Mouse (Mus musculus) forebrain, embryonic 13.5 days (tissue): ENCODE results near the gene Gm10260. TPM values are rescaled to one million over a fixed set of nuclear protein-coding genes. Genes with fewer than 3 reads are reported as not detected.

Source experiments
- ATAC-seq: fragments of 200-750 bp; cut with Nextera tagmentation; 2 replicates; pipeline ENCODE4 v1.8.0; 2017
- H3K27ac ChIP-seq: fragments of 300-500 bp; sonication (generic); 2 replicates; pipeline ENCODE4 v1.5.1; 2015; ENCODE audit warnings: inconsistent platforms, mild to moderate bottlenecking, moderate library complexity
- H3K27me3 ChIP-seq: fragments of 300-500 bp; sonication (generic); 2 replicates; pipeline ENCODE4 v1.6.1; 2015; ENCODE audit warnings: mild to moderate bottlenecking, inconsistent platforms
- H3K36me3 ChIP-seq: fragments of 300-500 bp; sonication (generic); 2 replicates; pipeline ENCODE4 v1.6.1; 2015; ENCODE audit warnings: mild to moderate bottlenecking, inconsistent platforms; ENCODE audit not compliant: poor library complexity, severe bottlenecking
- H3K4me1 ChIP-seq: fragments of 300-500 bp; sonication (generic); 2 replicates; pipeline ENCODE4 v1.6.1; 2015; ENCODE audit warnings: inconsistent platforms
- H3K4me2 ChIP-seq: fragments of 300-500 bp; sonication (generic); 2 replicates; pipeline ENCODE4 v1.6.1; 2015; ENCODE audit warnings: inconsistent platforms, mild to moderate bottlenecking, moderate library complexity
- H3K4me3 ChIP-seq: fragments of 300-500 bp; sonication (generic); 2 replicates; pipeline ENCODE4 v1.5.1; 2015; ENCODE audit warnings: mild to moderate bottlenecking, inconsistent platforms
- H3K9ac ChIP-seq: fragments of 300-500 bp; sonication (generic); 2 replicates; pipeline ENCODE4 v1.6.1; 2015; ENCODE audit warnings: mild to moderate bottlenecking, inconsistent platforms
- H3K9me3 ChIP-seq: fragments of 300-500 bp; sonication (generic); replicated peaks from 2 replicates; pipeline ENCODE4 v1.6.1; 2016; ENCODE audit warnings: inconsistent platforms
- WGBS: fragments of 180-500 bp; shearing (Covaris S2); methylation state at CpG from one replicate; pipeline ENCODE4 v1.1.7; 2015; 5-methylcytosine and 5-hydroxymethylcytosine counted together
- polyA plus RNA-seq: library from polyadenylated mRNA; unstranded; fragments of >200 nt; fragmentation: Nextera tagmentation; extraction: Ambion mirVana; gene quantifications from 2 replicates; pipeline ENCODE4 v1.2.1, GENCODE M21; 2015

Gene Gm10260
- 2.2 and 3.4 TPM in 2 replicates for polyA plus RNA-seq

GRCm38 (mm10) chr13:97760532-97760931, at the start of gene Gm10260:
Gene Gm10260 (minus strand): TSS chr13:97760632.
- no peak within 1 kb of the TSS for H3K4me2 ChIP-seq
- H3K4me1 ChIP-seq, result peaks cover 32% of the 10 kb centered on the region
- no peak within 1 kb of the TSS for H3K4me3 ChIP-seq
- no peaks in the 10 kb centered on the region for H3K36me3 ChIP-seq
- WGBS, result 97% methylated on average over 11 of the region's 11 CpGs
- no peak within 1 kb of the TSS for H3K9ac ChIP-seq
- no peaks in the 10 kb centered on the region for H3K27me3 ChIP-seq
- no peak for ATAC-seq
- H3K9me3 ChIP-seq, result no peaks in the 10 kb centered on the region
- no peak within 1 kb of the TSS for H3K27ac ChIP-seq

GRCm38 (mm10) chr13:97809828-97810227, 49.4 kb upstream of the Gm10260 start:
- H3K4me2 ChIP-seq, result no peak overlapping the region
- WGBS, result 93% methylated on average over 4 of the region's 4 CpGs
- H3K36me3 ChIP-seq, result no peaks in the 10 kb centered on the region
- H3K4me3 ChIP-seq, result no peak overlapping the region
- H3K27me3 ChIP-seq, result no peaks in the 10 kb centered on the region
- H3K9ac ChIP-seq, result no peak overlapping the region
- no peak overlapping the region for H3K27ac ChIP-seq
- no peak for ATAC-seq
- H3K4me1 ChIP-seq, result no peaks in the 10 kb centered on the region
- no peaks in the 10 kb centered on the region for H3K9me3 ChIP-seq

GRCm38 (mm10) chr13:97805907-97806306, 45.5 kb upstream of the Gm10260 start:
- 89% methylated on average over 9 of the region's 9 CpGs for WGBS
- no peak overlapping the region for H3K27ac ChIP-seq
- H3K36me3 ChIP-seq, result no peaks in the 10 kb centered on the region
- no peak overlapping the region for H3K4me2 ChIP-seq
- H3K27me3 ChIP-seq, result no peaks in the 10 kb centered on the region
- no peak for ATAC-seq
- no peak overlapping the region for H3K4me3 ChIP-seq
- peaks cover 5% of the 10 kb centered on the region for H3K4me1 ChIP-seq
- H3K9ac ChIP-seq, result no peak overlapping the region
- H3K9me3 ChIP-seq, result no peaks in the 10 kb centered on the region

- H3K27ac ChIP-seq, result no peak overlapping the region
- H3K4me2 ChIP-seq, result no peak overlapping the region
- no peaks in the 10 kb centered on the region for H3K36me3 ChIP-seq
- H3K9ac ChIP-seq, result no peak overlapping the region
- ATAC-seq, result no peak
- H3K4me3 ChIP-seq, result no peak overlapping the region
- peaks cover 36% of the 10 kb centered on the region for H3K4me1 ChIP-seq
- no peaks in the 10 kb centered on the region for H3K27me3 ChIP-seq
- 25% methylated on average over 4 of the region's 4 CpGs for WGBS
- no peaks in the 10 kb centered on the region for H3K9me3 ChIP-seq
Measured at GRCm38 (mm10) chr13:97802386-97802785, 42.0 kb upstream of the Gm10260 start.

GRCm38 (mm10) chr13:97797462-97797861, 37.0 kb upstream of the Gm10260 start:
- 0 out of 2 replicates have a peak overlapping the region, but pooled peaks have one; percentile 27 for H3K27ac ChIP-seq
- WGBS, result 6% methylated on average over 5 of the region's 5 CpGs

GRCm38 (mm10) chr13:97794780-97795179, 34.3 kb upstream of the Gm10260 start:
- 71% methylated on average over 1 of the region's 1 CpGs for WGBS
- no peak overlapping the region for H3K27ac ChIP-seq
- no peaks in the 10 kb centered on the region for H3K36me3 ChIP-seq
- H3K4me2 ChIP-seq, result no peak overlapping the region
- H3K27me3 ChIP-seq, result no peaks in the 10 kb centered on the region
- H3K9me3 ChIP-seq, result no peaks in the 10 kb centered on the region
- peaks cover 30% of the 10 kb centered on the region for H3K4me1 ChIP-seq
- H3K4me3 ChIP-seq, result no peak overlapping the region
- no peak overlapping the region for H3K9ac ChIP-seq
- no peak for ATAC-seq

More at GRCm38 (mm10) chr13:97797462-97797861, 37.0 kb upstream of the Gm10260 start:
- Histone ChIP-seq H3K36me3 (no peaks in the 10 kb centered on the region), H3K9me3 (no peaks in the 10 kb centered on the region), H3K4me2 (0 out of 2 replicates have a peak overlapping the region, but pooled peaks have one; percentile 22), H3K4me1 (peaks cover 46% of the 10 kb centered on the region), H3K9ac (no peak overlapping the region), H3K27me3 (no peaks in the 10 kb centered on the region), H3K4me3 (no peak overlapping the region)
- ATAC-seq, result peak; percentile 81

GRCm38 (mm10) chr13:97793932-97794331, 33.5 kb upstream of the Gm10260 start:
- Histone ChIP-seq H3K9me3 (no peaks in the 10 kb centered on the region), H3K4me2 (no peak overlapping the region), H3K36me3 (no peaks in the 10 kb centered on the region), H3K4me3 (no peak overlapping the region), H3K9ac (no peak overlapping the region), H3K27ac (no peak overlapping the region), H3K27me3 (no peaks in the 10 kb centered on the region), H3K4me1 (peaks cover 26% of the 10 kb centered on the region)
- WGBS, result 52% methylated on average over 1 of the region's 1 CpGs
- no peak for ATAC-seq

- WGBS, result 62% methylated on average over 6 of the region's 6 CpGs
- Histone ChIP-seq H3K4me2 (no peak overlapping the region), H3K9me3 (no peaks in the 10 kb centered on the region), H3K27ac (no peak overlapping the region), H3K4me3 (no peak overlapping the region), H3K4me1 (peaks cover 5% of the 10 kb centered on the region), H3K27me3 (no peaks in the 10 kb centered on the region), H3K9ac (no peak overlapping the region), H3K36me3 (no peaks in the 10 kb centered on the region)
- no peak for ATAC-seq
Measured at GRCm38 (mm10) chr13:97791664-97792063, 31.2 kb upstream of the Gm10260 start.

- no peak for ATAC-seq
- Histone ChIP-seq H3K9me3 (no peaks in the 10 kb centered on the region), H3K4me2 (no peak overlapping the region), H3K27me3 (no peaks in the 10 kb centered on the region), H3K36me3 (no peaks in the 10 kb centered on the region), H3K4me1 (peaks cover 10% of the 10 kb centered on the region; the same call in 1 of the 2 replicates), H3K4me3 (no peak overlapping the region), H3K9ac (no peak overlapping the region), H3K27ac (no peak overlapping the region)
- WGBS, result 89% methylated on average over 12 of the region's 12 CpGs
Measured at GRCm38 (mm10) chr13:97789782-97790450, 29.5 kb upstream of the Gm10260 start.

- H3K36me3 ChIP-seq, result no peaks in the 10 kb centered on the region
- no peaks in the 10 kb centered on the region for H3K27me3 ChIP-seq
- H3K9ac ChIP-seq, result no peak overlapping the region
- H3K4me3 ChIP-seq, result no peak overlapping the region
- H3K4me1 ChIP-seq, result peaks cover 13% of the 10 kb centered on the region; the same call in 1 of the 2 replicates
- 75% methylated on average over 10 of the region's 10 CpGs for WGBS
- H3K9me3 ChIP-seq, result no peaks in the 10 kb centered on the region
- no peak overlapping the region for H3K27ac ChIP-seq
- ATAC-seq, result no peak
- no peak overlapping the region for H3K4me2 ChIP-seq
Measured at GRCm38 (mm10) chr13:97785167-97785835, 24.9 kb upstream of the Gm10260 start.

- H3K4me1 ChIP-seq, result peaks cover 13% of the 10 kb centered on the region; the same call in 1 of the 2 replicates
- H3K4me2 ChIP-seq, result no peak overlapping the region
- 89% methylated on average over 8 of the region's 8 CpGs for WGBS
- no peak overlapping the region for H3K9ac ChIP-seq
- no peak overlapping the region for H3K4me3 ChIP-seq
- no peaks in the 10 kb centered on the region for H3K9me3 ChIP-seq
- ATAC-seq, result no peak
- no peak overlapping the region for H3K27ac ChIP-seq
- no peaks in the 10 kb centered on the region for H3K36me3 ChIP-seq
- no peaks in the 10 kb centered on the region for H3K27me3 ChIP-seq
Measured at GRCm38 (mm10) chr13:97783423-97784143, 23.2 kb upstream of the Gm10260 start.

- H3K27ac ChIP-seq, result no peak overlapping the region
- H3K9me3 ChIP-seq, result no peaks in the 10 kb centered on the region
- H3K4me3 ChIP-seq, result no peak overlapping the region
- WGBS, result 49% methylated on average over 7 of the region's 7 CpGs
- H3K36me3 ChIP-seq, result no peaks in the 10 kb centered on the region
- no peaks in the 10 kb centered on the region for H3K27me3 ChIP-seq
- H3K4me1 ChIP-seq, result peaks cover 13% of the 10 kb centered on the region; the same call in 1 of the 2 replicates
- no peak for ATAC-seq
- no peak overlapping the region for H3K9ac ChIP-seq
- no peak overlapping the region for H3K4me2 ChIP-seq
Measured at GRCm38 (mm10) chr13:97782063-97782462, 21.6 kb upstream of the Gm10260 start.
